Mouse (Mus musculus) cerebellum, postnatal 36 days (tissue): ENCODE results near the gene Eipr1.

Experiments
- DNase-seq, 2 experiments: peaks; one replicate each; pipeline ENCODE4 v3.0.0; 2021 to 2022; ENCODE audit warnings: mixed read lengths in 2 of 2

The Eipr1 gene

GRCm38 (mm10) chr12:28829502-28829901 is 77.9 kb downstream of the Eipr1 start:
- no peak for DNase-seq

GRCm38 (mm10) chr12:28830471-28830870 is 78.9 kb downstream of the Eipr1 start:
- DNase-seq: no peak

GRCm38 (mm10) chr12:28831066-28831733 is 79.6 kb downstream of the Eipr1 start:
- DNase-seq: peak; percentile 46 to 47

GRCm38 (mm10) chr12:28834266-28834665 is 82.7 kb downstream of the Eipr1 start:
- DNase-seq: no peak

GRCm38 (mm10) chr12:28835683-28836082 is 84.1 kb downstream of the Eipr1 start:
- no peak for DNase-seq

GRCm38 (mm10) chr12:28838268-28838667 is 86.7 kb downstream of the Eipr1 start:
- no peak for DNase-seq

- no peak for DNase-seq
These were observed 87.4 kb downstream of the Eipr1 start for GRCm38 (mm10) chr12:28838971-28839370.

GRCm38 (mm10) chr12:28841179-28841698 is 89.6 kb downstream of the Eipr1 start:
- DNase-seq: no peak

- no peak for DNase-seq
These were observed 94.2 kb downstream of the Eipr1 start for GRCm38 (mm10) chr12:28845811-28846210.

- DNase-seq: no peak
These were observed 95.8 kb downstream of the Eipr1 start for GRCm38 (mm10) chr12:28847401-28847800.

GRCm38 (mm10) chr12:28848726-28849612 is 97.4 kb downstream of the Eipr1 start:
- no peak for DNase-seq

GRCm38 (mm10) chr12:28859495-28860263 is 108.1 kb downstream of the Eipr1 start:
- no peak for DNase-seq

- DNase-seq: no peak
These were observed 108.6 kb downstream of the Eipr1 start for GRCm38 (mm10) chr12:28860264-28860560.

GRCm38 (mm10) chr12:28863260-28863659 is 111.7 kb downstream of the Eipr1 start:
- DNase-seq: no peak

- DNase-seq: no peak
These were observed 114.5 kb downstream of the Eipr1 start for GRCm38 (mm10) chr12:28866121-28866520.

GRCm38 (mm10) chr12:28868794-28869193 is 117.2 kb downstream of the Eipr1 start:
- DNase-seq: no peak

GRCm38 (mm10) chr12:28872271-28872670 is 120.7 kb downstream of the Eipr1 start:
- DNase-seq: no peak

GRCm38 (mm10) chr12:28874781-28875251 is 123.2 kb downstream of the Eipr1 start:
- no peak for DNase-seq

- no peak for DNase-seq
These were observed 123.9 kb downstream of the Eipr1 start for GRCm38 (mm10) chr12:28875471-28875870.

- DNase-seq: no peak
These were observed 128.9 kb downstream of the Eipr1 start for GRCm38 (mm10) chr12:28880471-28880870.

- no peak for DNase-seq
These were observed 136.1 kb downstream of the Eipr1 start for GRCm38 (mm10) chr12:28887712-28888111.

- DNase-seq: no peak
These were observed 137.6 kb downstream of the Eipr1 start for GRCm38 (mm10) chr12:28889068-28889674.

- DNase-seq: no peak
These were observed 139.9 kb downstream of the Eipr1 start for GRCm38 (mm10) chr12:28891523-28891922.
